Mouse (Mus musculus) small intestine, adult 2 months (tissue): ENCODE data around the gene Mfsd2a. TPM values are rescaled to one million over a fixed set of nuclear protein-coding genes. Genes with fewer than 3 reads are reported as not detected.

Source experiments
- H3K27ac ChIP-seq: fragments of 200-500 bp; 2 replicates; pipeline ENCODE4 v1.5.1; 2012; ENCODE audit warnings: low read depth, low read length, control low read depth, inconsistent platforms; ENCODE audit not compliant: insufficient read depth
- H3K27me3 ChIP-seq: fragments of 200-500 bp; 2 replicates; pipeline ENCODE4 v1.6.1; 2012; ENCODE audit warnings: mild to moderate bottlenecking, moderate library complexity, low read length, inconsistent platforms; ENCODE audit not compliant: control insufficient read depth, insufficient read depth
- H3K36me3 ChIP-seq: fragments of 200-500 bp; 2 replicates; pipeline ENCODE4 v1.6.1; 2012; ENCODE audit warnings: mild to moderate bottlenecking, low read length, control low read depth, inconsistent platforms; ENCODE audit not compliant: control insufficient read depth, insufficient read depth
- H3K4me1 ChIP-seq: fragments of 200-500 bp; 2 replicates; pipeline ENCODE4 v1.6.1; 2012; ENCODE audit warnings: low read length, inconsistent platforms, mixed read lengths; ENCODE audit not compliant: control insufficient read depth, insufficient read depth, insufficient read length
- H3K4me3 ChIP-seq: fragments of 200-500 bp; 2 replicates; pipeline ENCODE4 v1.5.1; 2012; ENCODE audit warnings: low read depth, mild to moderate bottlenecking, control low read depth, inconsistent platforms, low read length, moderate library complexity
- CTCF ChIP-seq: fragments of 200-500 bp; IDR thresholded peaks from 2 replicates; pipeline ENCODE4 v1.5.1; 2012; ENCODE audit warnings: low read depth, mild to moderate bottlenecking, control low read depth, inconsistent platforms, low read length, moderate library complexity, mixed read lengths; ENCODE audit not compliant: insufficient replicate concordance, insufficient read length; ENCODE audit errors: extremely low read depth
- POLR2A ChIP-seq: fragments of 200-500 bp; IDR thresholded peaks from 2 replicates; pipeline ENCODE4 v1.6.1; 2012; ENCODE audit warnings: low read depth, mild to moderate bottlenecking, control low read depth, inconsistent platforms, low read length, moderate library complexity
- WGBS: fragments of 180-500 bp; shearing (Covaris S2); methylation state at CpG from one replicate; pipeline ENCODE4 v1.1.7; 2018; 5-methylcytosine and 5-hydroxymethylcytosine counted together
- polyA plus RNA-seq: library from polyadenylated mRNA; depleted of rRNA; stranded (reverse); fragments of >200 nt; gene quantifications from 2 replicates; pipeline ENCODE4 v1.2.3, GENCODE M21; 2012

Gene Mfsd2a
- polyA plus RNA-seq, 1 experiment: 28.0 TPM

DNA sequence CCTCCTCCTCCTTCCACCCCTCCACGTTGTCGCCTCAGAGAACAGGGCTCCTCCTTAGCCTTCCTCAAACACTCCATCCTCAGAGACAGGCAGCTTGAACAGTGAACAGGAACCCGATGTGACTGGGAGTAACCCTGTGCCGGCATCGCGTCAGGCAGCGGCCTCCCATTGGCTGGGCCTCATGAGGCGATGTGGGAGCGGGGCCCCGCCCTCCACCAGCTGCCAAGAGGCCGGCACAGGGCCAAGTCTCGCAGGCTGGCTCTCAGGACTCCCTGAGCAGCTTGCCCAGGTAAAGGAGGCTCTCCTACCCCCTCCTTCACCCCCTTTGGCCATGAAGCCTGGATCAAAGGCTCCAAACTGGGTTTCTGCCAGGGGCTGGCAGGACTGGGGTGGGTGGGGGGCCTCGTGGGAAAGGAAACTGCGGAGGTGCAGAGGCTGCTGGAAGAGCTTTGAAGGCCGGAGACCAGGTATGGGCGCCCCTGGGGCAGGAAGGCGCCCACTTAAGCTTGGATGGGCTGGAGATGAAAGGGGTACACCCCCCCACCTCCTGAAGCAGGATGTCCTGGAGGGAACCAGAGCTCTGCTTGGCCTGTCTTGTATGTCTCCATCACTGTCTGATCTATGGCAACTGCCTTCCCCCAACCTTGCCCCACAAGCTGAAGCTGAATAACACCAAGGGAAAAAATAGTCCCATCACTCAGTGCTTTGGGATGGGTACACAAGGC is 5.4 kb downstream of the Mfsd2a start:
- peaks cover 21% of the 10 kb centered on the region for H3K36me3 ChIP-seq
- peak overlapping the region; percentile 48 for H3K4me3 ChIP-seq
- H3K4me1 ChIP-seq: peaks cover 36% of the 10 kb centered on the region
- peak overlapping the region; percentile 93 for H3K27ac ChIP-seq
- peak; percentile 56; the same call in 1 of the 2 replicates for TF ChIP-seq POLR2A
- no peak for TF ChIP-seq CTCF
- 10% methylated on average over 17 of the region's 17 CpGs for WGBS
- no peaks in the 10 kb centered on the region for H3K27me3 ChIP-seq

DNA sequence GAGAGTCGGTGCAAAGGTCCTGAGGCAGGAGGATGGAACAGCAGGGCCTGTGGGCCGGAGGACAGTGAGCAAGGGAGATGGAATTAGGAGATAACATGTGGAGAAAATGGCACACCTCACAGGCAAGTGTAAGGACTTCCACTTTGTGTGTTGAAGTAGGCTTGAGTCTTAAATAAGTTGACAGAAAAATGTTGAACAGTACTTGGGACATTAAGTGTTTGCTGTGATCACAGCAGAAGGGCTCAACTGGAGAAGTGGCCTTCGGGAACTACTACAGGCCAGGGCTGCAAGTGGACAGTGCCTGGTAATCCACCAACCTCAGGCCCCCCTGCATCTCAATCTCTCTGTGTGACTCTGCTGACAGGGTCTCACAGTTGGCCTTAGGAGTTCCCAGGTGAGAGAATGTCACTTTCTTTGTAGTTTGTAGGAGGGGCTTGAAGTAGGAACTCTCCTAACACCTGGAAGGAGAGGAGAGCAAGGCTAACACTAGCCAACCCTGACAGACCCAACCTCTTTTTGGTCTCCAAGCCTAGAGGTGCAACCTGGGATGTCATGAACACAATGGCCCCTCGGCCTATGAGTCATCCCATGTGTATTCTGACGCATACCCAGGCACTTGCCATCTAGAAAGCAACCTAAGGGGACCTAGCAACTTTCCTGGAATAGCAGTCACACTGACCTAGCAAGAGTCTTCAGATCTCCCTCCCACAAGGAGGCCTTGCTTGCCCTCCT is 6.1 kb downstream of the Mfsd2a start:
- H3K27ac ChIP-seq: peak overlapping the region; percentile 93
- TF ChIP-seq CTCF: no peak; the same call in 1 of the 2 replicates
- no peak for TF ChIP-seq POLR2A
- H3K27me3 ChIP-seq: no peaks in the 10 kb centered on the region
- peaks cover 28% of the 10 kb centered on the region for H3K36me3 ChIP-seq
- peak overlapping the region; percentile 48 for H3K4me3 ChIP-seq
- H3K4me1 ChIP-seq: peaks cover 34% of the 10 kb centered on the region
- WGBS: 39% methylated on average over 5 of the region's 5 CpGs

DNA sequence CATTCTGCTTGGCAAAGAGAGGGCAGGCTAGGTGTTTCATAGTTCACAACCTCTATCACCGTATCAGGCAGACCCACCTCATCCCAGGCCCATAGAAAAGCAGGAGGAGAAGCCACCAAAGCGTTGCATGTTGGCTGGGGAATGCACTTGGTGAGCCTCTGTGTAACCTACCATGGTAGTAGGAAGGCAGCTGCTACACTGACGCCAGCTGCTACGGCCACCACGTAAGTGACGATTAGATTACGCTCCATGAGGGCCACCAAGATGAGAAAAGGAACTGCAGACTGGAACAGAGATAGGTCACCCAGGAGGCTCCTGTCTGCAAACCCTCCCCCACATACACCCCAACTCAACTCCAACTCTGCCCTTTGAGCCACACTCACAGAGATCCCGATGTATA is 11.9 kb downstream of the Mfsd2a start:
- no peak overlapping the region for H3K27ac ChIP-seq
- WGBS: 86% methylated on average over 8 of the region's 8 CpGs

DNA sequence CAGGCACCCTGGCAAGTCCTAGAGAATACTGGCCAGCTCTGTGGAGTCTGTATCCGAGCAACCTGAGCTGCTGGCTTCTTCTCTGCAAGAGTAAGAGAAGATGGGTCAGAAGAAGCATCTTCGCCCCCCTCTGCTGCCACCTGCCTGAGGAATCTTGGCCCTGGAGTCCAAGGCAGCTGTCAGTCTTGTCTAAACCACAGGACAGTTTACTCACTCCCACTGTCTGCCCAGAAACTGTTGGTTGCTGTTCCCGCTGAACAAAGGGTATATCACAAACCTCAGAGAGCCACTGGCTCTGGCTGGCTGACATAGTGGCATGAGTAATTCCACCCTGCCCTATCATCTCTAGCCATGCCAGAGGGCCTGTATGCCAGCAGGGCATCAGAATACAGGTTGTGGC is 13.8 kb downstream of the Mfsd2a start:
- Histone ChIP-seq H3K27ac (no peak overlapping the region), H3K36me3 (peaks cover 33% of the 10 kb centered on the region), H3K4me1 (peaks cover 15% of the 10 kb centered on the region), H3K27me3 (no peaks in the 10 kb centered on the region), H3K4me3 (no peak overlapping the region)
- TF ChIP-seq POLR2A (no peak), CTCF (no peak)
- WGBS: 93% methylated on average over 3 of the region's 3 CpGs

More for the DNA sequence above, 11.9 kb downstream of the Mfsd2a start:
- H3K4me1 ChIP-seq: peaks cover 22% of the 10 kb centered on the region
- TF ChIP-seq CTCF (no peak), POLR2A (no peak)
- H3K27me3 ChIP-seq: no peaks in the 10 kb centered on the region
- H3K4me3 ChIP-seq: no peak overlapping the region
- peaks cover 33% of the 10 kb centered on the region for H3K36me3 ChIP-seq

DNA sequence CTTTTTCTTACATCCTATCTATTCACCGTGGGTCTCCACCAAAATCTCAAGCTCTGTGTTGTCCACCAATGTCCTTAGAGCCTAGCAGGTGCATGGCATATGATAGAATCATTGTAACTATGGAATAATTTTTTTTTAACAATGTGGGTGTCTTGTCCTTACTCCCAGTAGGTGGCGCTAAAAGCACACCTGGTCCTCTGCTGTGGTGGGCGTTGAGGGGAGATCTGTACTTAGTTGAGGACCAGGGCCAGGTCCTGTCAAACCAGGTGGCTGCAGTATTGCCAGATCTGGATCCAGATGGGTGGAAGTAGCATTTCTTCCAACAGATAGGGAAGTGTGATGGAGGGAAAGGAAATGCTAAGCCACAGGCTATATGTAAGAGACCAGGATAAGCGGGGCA is 16.6 kb downstream of the Mfsd2a start:
- Histone ChIP-seq H3K36me3 (peaks cover 16% of the 10 kb centered on the region), H3K4me1 (peaks cover 15% of the 10 kb centered on the region), H3K27ac (peak overlapping the region; percentile 81), H3K4me3 (no peak overlapping the region), H3K27me3 (no peaks in the 10 kb centered on the region)
- 17% methylated on average over 4 of the region's 4 CpGs for WGBS
- TF ChIP-seq POLR2A (no peak), CTCF (peak; percentile 87; the same call in 1 of the 2 replicates)

DNA sequence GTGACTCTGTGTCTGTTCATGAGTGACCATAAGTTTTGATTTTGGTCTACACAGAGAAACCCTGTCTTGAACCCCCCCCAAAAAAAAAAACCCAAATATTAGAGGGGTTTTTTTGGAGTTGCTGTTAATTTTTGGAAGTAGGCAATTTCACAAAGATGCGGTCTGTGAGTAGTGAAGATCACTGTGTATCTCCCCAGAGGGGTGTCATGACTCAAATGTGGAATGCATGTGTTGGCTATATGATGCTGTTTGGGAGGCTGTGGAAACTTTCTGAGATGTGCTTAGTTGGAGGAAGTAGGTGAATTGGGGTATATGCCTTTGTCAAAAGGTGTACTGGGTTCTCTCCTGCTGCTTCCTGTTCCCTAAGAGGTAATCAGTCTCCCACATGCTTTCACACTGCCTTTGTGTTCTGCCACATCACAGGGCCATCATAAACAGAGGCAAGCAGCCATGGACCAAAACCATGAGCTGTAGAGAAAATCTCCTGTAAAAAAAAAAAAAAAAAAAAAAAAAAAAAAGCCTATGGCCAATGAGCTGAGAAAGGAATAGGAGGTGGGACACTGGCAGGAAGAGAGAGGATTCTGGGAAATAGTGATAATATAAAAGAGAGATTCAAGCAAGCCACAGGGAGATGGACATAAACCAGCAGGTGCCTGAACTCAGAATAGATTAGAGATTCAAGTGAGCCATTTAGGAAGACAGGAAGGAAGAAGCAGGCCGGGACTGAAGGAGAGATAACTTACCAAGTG is 21.8 kb downstream of the Mfsd2a start:
- Histone ChIP-seq H3K27ac (no peak overlapping the region), H3K4me3 (no peak overlapping the region), H3K27me3 (no peaks in the 10 kb centered on the region), H3K4me1 (peaks cover 10% of the 10 kb centered on the region), H3K36me3 (no peaks in the 10 kb centered on the region)
- TF ChIP-seq POLR2A: no peak
- no peak for TF ChIP-seq CTCF
- WGBS: 79% methylated on average over 2 of the region's 2 CpGs
